Mouse (Mus musculus): ENCODE measurements around the gene Zdhhc8.
"Not testable (repeated sequence)": the region's sequence is repeated elsewhere in the genome, so short reads cannot be mapped to it uniquely, and the experiment has no call there.

The Zdhhc8 gene

DNA sequence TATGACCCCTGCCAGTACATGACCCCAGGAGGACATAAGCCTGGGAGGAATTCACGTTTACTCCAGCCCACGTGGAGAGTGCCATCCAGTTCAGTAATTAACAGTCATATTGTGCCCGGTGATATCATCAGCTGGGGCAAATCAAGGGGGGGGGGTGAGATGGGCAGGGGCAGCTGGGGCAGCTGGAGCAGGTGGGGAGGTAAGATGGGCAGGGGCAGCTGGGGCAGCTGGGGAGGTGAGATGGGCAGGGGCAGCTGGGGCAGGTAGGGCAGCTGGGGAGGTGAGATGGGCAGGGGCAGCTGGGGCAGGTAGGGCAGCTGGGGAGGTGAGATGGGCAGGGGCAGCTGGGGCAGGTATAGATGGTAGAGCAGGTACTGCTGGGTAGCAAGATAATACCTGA, 39.4 kb downstream of the Zdhhc8 start:
- DNase-seq (ENCODE audit: low spot score): not testable (repeated sequence)

DNA sequence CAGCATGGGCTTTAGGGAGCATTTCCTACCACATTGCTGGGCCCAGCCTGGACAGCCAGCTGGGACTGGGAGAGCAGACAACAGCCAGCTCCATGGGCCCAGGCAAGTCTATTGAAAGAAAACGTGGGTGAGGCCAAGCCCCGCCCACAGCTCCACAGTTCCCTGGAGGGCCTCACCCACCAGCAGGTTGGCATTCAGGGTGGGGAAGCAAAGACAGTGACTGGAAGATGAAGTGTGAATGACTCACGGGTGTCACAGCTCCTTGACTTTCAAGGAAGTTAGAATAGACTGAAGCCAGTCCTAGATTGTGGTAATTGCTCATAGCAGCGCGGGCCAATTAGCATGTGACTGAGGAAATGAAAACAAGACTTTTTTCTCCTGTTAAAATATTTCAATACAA, 39.9 kb downstream of the Zdhhc8 start:
- peak; percentile 72 for DNase-seq (ENCODE audit: low spot score)

DNA sequence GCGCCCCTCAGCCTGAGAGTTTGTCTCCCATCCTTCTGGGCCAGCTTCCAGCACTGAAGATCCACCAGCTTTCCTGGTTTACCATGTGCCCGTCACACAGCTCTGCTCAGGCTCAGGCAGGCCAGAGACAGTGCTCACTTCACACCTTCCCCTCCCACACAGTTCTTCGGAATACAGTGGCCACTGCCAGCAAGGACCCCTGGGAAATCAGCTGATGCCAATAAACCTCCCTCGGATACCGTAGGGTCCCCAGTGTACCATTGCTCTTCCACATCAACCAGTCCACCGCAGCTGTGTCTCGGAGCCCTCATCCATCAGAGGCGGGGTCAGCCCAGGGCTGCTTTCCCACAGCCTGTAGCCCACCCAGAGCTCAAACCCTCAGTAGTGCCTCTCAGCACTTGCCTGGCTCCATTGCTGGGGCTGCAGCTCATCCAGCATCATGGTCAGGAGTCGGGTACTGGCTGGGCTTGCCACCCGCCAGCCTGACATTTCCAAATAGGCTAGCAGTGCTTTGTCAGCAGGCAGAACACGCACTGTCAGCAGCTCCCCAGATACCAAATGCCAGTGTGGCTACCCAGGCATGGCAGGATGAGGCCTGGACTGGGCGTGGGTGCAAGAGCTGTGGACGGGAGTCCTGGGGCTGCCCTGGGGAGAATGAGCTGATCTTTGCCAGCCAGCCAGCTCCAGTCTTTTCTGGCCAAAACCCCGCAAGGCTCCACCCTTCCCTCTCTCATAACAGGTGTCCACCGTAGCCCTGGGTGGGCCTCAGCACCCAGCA, 40.5 kb downstream of the Zdhhc8 start:
- no peak for DNase-seq (ENCODE audit: low spot score)

DNA sequence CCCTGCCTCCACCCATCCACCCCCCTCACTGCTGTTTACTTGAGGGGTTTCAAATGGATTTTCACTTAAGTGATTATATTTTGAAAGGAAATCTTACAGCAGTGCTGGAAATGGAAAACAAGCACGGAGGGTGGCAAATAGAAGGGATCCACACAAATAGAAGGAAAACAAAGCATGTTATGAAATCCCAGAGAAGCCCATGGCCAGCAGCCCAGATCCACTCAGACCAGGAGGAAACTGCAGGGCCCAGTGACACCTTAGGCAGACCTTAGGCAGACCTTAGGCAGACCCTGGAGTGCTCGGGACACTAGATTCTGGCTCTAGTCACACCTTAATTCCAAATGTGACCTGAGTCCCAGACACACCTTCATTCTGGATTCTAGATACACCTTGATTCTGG, 43.9 kb downstream of the Zdhhc8 start:
- no peak for DNase-seq (ENCODE audit: low spot score)

DNA sequence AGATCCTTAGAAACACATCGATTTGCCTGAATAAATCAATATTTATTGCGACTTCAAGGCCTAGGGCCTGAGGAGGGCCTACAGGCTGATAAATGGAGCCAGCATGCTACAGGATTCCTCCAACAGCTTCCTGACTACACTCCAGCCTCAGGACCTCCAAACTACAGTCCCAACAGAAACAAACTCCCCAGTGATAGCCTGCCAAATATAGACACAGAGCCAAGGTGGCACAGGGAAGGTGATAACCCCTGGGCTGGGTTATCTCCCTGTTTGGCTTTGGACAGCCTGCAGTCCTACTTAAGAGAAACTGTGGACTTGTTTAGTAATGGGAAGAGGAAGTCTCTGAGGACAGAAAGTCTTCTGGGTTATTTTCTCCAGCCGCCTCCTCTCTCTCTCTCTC, 47.7 kb downstream of the Zdhhc8 start:
- no peak for DNase-seq (ENCODE audit: low spot score)

DNA sequence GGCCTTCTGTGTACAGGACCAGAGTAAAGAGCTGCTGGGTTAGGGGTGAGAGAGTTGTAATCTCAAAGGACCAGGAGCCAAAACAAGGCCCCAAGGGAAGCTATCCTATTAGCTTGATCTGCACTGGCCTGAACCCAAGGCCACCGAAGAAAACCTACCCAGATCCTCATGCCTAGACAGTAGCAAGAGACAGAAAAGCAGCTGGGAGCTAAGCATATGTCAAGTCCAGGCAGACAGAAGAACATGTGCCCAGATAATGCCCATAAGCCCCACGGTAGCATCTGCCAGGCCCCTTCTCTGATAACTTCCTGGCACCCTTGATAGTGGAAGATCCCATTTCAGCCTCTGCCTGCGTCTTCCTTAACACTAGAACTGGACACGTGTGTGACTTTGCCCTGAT, 48.1 kb downstream of the Zdhhc8 start:
- DNase-seq (ENCODE audit: low spot score): no peak

DNA sequence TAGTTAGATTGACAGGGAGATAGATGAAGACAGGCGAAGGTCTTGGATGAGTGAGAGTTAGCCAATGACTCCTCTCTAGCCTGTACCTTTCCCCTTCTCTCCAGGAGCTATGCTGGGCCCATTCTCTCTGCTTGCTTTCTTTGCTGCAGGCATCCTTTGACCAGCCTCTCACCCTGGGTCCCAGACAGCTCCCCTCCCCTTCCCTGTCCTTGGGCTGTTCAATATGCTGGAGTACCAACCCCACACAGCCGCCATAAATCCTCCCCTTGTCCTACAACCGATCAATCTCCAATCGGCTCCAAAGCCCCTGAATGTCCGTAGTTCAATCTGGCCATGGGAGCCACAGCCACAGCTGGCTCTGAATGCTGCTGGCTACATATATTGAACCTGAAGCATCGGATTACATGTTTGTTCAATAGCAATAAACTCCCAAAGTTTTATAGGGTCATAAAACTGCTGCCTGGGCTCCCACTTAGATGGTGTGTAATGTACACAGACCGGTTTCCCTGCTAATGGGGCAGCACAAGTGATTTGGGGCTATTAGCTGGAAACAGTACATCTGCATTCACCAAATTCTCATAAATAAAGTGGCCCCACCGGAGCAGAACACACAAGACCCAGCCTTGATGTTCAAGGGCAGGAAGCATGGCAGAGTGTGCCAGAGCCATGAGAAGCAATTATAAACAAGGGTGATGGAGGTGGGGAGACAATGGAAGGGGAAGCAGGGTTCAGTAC, 49.1 kb downstream of the Zdhhc8 start:
- no peak for DNase-seq (ENCODE audit: low spot score)

DNA sequence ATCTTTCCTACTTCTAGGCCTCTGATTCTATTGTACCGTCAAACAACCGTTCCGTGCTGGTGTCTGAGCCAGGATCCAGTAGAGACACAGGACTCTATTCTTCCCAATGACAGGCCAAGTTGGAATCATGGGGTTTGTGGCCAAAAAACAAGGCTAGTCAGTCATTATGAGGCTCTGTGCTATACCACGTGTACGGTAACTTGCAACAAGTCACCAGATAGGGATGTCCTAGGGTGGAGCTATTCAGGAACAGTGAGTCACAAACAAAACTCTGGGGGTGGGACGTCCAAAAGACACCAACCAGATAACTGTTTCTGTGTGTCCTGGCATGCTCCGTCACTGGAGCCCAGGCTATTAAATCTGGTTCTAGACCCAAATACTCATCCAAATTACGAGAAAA, 52.2 kb downstream of the Zdhhc8 start:
- DNase-seq (ENCODE audit: low spot score): no peak

DNA sequence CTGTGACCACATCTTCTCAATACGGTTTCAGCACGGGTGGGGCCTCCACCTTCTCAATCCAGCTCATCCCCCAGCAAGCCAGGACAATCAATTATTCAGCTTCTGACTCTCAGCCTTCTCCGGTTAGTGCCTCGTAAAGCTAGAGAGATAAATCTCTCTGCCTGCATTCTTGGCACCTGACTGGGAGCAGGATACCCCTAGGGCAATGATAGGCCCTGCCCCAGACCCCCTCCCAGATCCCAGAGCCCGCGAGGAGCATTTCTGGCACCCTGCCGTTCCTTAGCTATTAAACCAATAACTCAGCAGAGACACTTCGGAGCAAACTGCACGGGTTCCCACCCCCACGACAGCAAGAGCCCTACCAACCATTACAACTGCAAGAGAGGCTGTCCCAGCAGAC, 53.5 kb downstream of the Zdhhc8 start:
- DNase-seq (ENCODE audit: low spot score): no peak

DNA sequence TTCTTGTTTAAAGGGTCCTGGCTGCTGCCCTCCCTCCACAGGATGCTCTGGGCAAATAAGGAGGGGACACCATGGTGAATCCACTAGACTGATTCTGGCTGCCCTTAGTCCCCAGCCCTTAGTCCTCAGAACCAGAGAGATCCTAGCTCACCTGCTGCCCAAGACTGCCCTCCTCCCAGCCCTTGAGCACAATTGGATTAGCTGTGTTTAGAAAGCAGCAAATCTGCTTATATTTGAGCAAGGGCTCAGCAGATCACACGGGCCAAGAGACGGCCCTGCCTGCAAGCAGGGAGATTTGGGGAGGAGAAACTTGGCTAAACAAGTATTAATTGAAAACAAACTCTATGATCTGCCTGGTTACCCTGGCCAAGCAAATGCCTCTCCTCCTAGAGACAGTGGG, 55.3 kb downstream of the Zdhhc8 start:
- no peak for DNase-seq (ENCODE audit: low spot score)

DNA sequence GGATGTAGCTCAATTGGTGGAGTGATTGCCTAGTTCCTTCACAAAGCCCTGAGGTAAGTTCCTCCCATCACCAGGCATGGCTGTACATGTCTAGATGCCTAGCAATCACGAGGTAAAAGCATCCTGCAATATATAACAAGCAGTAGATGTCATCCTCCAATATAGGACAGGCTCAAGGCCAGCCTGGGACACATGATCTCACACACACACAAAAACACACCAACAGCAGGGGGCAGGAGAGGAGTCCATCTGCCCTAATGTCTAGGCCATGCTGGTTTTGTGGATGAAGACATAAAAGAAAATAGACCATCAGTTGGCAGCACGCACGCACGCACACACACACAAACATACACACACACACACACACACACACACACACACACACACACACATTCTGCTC, 58.2 kb downstream of the Zdhhc8 start:
- DNase-seq (ENCODE audit: low spot score): no peak

DNA sequence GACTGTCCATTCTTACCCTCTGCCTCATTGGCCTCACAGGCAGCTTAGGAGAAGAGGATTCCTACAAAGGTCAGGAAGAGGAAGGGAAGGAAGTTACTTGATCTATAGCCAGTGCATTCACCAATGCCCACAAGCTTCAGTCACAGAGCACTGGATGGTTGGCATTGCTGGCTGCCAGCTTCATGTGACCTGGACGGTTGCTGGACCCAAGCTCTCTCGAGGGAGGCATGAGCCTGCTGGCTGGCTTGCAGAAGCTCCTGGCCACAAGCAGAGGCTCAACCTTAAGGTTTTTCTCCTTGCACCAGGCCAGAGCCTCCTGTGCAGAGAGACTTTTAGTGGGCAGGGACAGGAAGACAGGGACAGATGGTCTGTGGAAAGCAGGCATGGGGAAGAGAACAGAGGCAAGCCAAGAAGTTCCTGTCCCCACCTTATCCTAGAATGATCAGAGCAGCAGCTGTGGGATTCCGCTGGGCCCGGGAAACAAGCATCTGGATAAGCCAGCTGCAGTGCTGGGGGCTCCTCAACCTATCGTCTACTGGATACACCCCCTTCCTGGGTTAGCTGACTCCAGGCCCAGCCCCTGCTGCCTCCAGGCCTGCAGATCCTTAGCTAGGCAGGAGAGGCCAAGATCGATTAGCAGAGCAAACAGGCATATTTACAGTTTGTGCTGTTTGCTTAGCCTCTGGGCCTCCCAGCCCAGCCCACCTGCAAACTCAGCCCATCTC, 59.0 kb downstream of the Zdhhc8 start:
- DNase-seq (ENCODE audit: low spot score): no peak

DNA sequence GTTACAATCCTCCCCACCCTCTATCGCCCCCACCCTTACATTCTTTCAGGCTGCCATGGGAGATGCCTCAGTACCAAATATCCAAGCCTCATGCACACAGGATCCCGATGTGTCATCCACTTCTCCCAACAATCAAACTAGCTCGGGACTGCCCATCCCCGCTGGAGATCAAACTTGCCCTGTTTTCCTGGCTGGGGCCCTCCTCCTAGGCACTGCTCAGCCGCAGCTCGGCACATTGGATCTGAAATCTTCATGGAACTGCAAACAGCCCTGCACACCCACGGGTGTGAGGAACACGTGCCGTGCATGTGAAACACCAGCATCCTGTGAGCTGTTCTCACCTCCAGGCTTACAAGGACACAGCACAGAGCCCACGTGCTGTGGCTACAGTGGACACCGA, 61.1 kb downstream of the Zdhhc8 start:
- DNase-seq (ENCODE audit: low spot score): peak; percentile 73

DNA sequence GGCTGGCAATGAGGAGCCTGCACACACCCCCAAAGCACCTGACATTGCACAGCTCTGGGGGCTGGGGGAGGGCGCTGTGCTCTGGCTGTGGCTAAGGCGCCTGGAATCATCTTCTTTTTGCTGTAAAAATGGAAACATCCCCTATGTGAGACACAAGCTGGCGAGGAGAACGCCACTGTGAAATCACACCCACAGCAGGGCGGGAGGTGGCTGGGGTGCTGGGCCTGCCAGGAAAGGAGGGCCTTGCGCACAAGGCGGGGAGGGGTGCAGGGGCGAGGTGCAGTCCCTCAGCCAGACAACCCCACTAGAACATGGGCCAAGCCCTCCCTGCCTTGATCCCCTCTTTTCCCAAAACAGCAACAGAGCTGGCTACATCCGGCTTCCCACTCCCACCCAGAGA, 61.7 kb downstream of the Zdhhc8 start:
- peak; percentile 72 for DNase-seq (ENCODE audit: low spot score)

DNA sequence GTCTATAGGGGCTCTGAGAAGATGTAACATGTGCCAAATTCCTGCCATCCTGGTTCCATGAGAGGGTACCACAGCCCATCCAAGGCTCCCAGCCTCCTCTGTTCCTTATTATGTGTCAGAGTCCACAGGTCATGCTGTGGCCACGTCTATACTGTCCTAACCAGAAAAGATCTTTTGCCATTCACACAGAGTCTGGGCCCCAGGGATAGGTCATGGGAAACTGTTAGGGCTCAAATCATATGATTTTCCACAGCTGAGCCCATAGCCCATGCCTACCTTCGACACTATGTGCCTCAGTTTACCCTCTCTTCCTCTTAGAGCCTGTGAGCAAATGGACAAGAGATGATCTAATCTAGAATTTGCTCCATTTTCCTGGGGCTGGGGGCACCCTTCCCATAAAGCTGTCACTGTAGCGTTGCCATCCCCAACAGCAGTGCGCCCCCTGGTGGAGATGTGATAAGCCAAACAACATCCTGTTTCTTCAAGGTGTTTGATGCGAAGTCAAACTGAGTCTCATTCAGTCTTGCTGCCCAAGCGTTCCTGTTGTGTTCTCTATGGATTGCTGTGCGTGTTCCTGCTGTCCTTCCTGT, 62.6 kb downstream of the Zdhhc8 start:
- peak; percentile 70 for DNase-seq (ENCODE audit: low spot score)
